In the genomic region with DNA sequence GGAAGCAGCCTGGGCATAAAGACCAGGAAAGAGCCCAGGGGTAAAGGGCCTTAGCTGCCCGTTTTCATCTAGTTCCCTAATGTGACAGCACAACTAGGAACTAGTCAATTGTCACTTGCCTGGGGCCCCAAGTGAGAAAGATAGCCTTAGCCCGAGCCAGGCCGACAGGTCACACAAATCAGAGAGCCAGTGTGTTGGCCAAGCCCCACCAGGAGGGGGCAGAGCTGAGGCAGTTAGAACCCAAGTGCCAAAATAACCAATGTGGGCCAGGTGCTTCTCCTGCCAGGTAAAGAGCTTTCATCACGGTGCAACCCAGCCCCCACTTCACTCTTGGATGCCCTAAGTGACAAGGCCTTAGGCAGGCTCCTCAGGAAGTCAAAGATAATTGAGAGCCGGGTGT, we compare ENCODE assay signal across 9 mouse cellular contexts.
DNase-seq lines count a peak whose midpoint lies in the region; ATAC-seq and TF ChIP-seq lines count a peak whose summit lies in the region.
"Had no signal": no experiment of that assay in that cellular context is flagged by ENCODE, and none has a peak within 500 bp of the region (broad histone marks: within the 10 kb centered on the region; RNA-seq: fewer than 3 reads in every experiment).

No protein-coding gene starts in this region.

- H3K4me3 ChIP-seq in liver, embryonic 14.5 days (ENCODE audit: insufficient read depth in 1 of 2, low read depth in 2 of 2, low read length in 2 of 2), result no peak overlapping the region
- H3K4me3 ChIP-seq: embryonic facial prominence, embryonic 15.5 days had no signal

- H3K36me3 ChIP-seq in liver, embryonic 14.5 days (replicated peaks; ENCODE audit: control insufficient read depth, insufficient read depth, low read depth), result no peaks in the 10 kb centered on the region
- H3K36me3 ChIP-seq: embryonic facial prominence, embryonic 15.5 days had no signal

- no peak overlapping the region for H3K9ac ChIP-seq in liver, embryonic 14.5 days (replicated peaks)
- H3K9ac ChIP-seq: embryonic facial prominence, embryonic 15.5 days had no signal

- TF ChIP-seq CTCF in liver, embryonic 14.5 days (IDR thresholded peaks at IDR 0.05; ENCODE audit: low read depth), result peak; percentile 63

- peak; percentile 69 for DNase-seq in CD4-positive, CD25-positive, alpha-beta regulatory T cell, adult 2 months (ENCODE audit: low read depth, low spot score)
- DNase-seq in ovary, postnatal 36 days (ENCODE audit: low spot score), result peak; percentile 31
- DNase-seq in ovary, adult 18-20 months (ENCODE audit: low spot score), result no peak
- no peak for DNase-seq in liver, embryonic 14.5 days (ENCODE audit: low read depth in 3 of 3, low spot score in 3 of 3)
- peak; percentile 22 to 58 for DNase-seq in thymus, postnatal 10 days (ENCODE audit: low spot score in 2 of 2)
- no peak for DNase-seq in left cerebral cortex, postnatal 14 days (ENCODE audit: low spot score in 2 of 2)

- no peak overlapping the region for H3K4me2 ChIP-seq in liver, embryonic 14.5 days (ENCODE audit: low read depth)
- H3K4me2 ChIP-seq: embryonic facial prominence, embryonic 15.5 days had no signal

- ATAC-seq in CD4-positive, CD25-positive, alpha-beta regulatory T cell, adult 4 months, result no peak
- ATAC-seq in liver, embryonic 14.5 days (ENCODE audit: insufficient read depth), result no peak
- ATAC-seq in inflammation-experienced regulatory T-cells, adult 6 months, result no peak

- no peaks in the 10 kb centered on the region for H3K9me3 ChIP-seq in liver, embryonic 14.5 days (ENCODE audit: control insufficient read depth, low read length)
- H3K9me3 ChIP-seq: embryonic facial prominence, embryonic 15.5 days had no signal

- H3K4me1 ChIP-seq in liver, embryonic 14.5 days (replicated peaks; ENCODE audit: control insufficient read depth in 2 of 2, insufficient read depth in 2 of 2, low read length in 1 of 2), result no peaks in the 10 kb centered on the region

- intact Hi-C loops in left cerebral cortex, postnatal 14 days (cut with DNase I), result loop anchor here (2.0 kb wide), 1 partner anchor 108 kb away; a partner anchor contains a TSS

- no peak for TF ChIP-seq EP300 in liver, embryonic 14.5 days (IDR thresholded peaks at IDR 0.05; ENCODE audit: low read depth)

- H3K27ac ChIP-seq in liver, embryonic 14.5 days, result no peak overlapping the region

- H3K27me3 ChIP-seq in liver, embryonic 14.5 days (ENCODE audit: control insufficient read depth, insufficient read depth, low read length), result no peaks in the 10 kb centered on the region
- H3K27me3 ChIP-seq: embryonic facial prominence, embryonic 15.5 days had no signal

- 22% methylated on average over 5 of the region's 5 CpGs for WGBS in liver, embryonic 14.5 days (ENCODE audit: insufficient replicate concordance)

Comparison
In these comparisons a context has a peak if more than half of its experiments do, and no peak if none do; other contexts are left out.
1. DNase-seq: peak in CD4-positive, CD25-positive, alpha-beta regulatory T cell, adult 2 months (single experiment), ovary, postnatal 36 days (single experiment) and thymus, postnatal 10 days (2 of 2); none in ovary, adult 18-20 months (single experiment), liver, embryonic 14.5 days (0 of 3) and left cerebral cortex, postnatal 14 days (0 of 2).